ENCODE assay signal across 16 mouse cellular contexts in genomic region chr13:44153784-44154183, GRCm38 (mm10).
DNase-seq lines count a peak whose midpoint lies in the region; ATAC-seq and TF ChIP-seq lines count a peak whose summit lies in the region.
"Had no signal": no experiment of that assay in that cellular context is flagged by ENCODE, and none has a peak within 500 bp of the region (broad histone marks: within the 10 kb centered on the region; RNA-seq: fewer than 3 reads in every experiment).

No protein-coding gene starts in this region.

- no peak for TF ChIP-seq EP300 in heart, adult 2 months (IDR thresholded peaks at IDR 0.05; ENCODE audit: insufficient read depth, low read depth, low read length)
- no peak for TF ChIP-seq EP300 in lung, postnatal 0 days (IDR thresholded peaks at IDR 0.05)

- TF ChIP-seq CTCF in heart, adult 2 months (IDR thresholded peaks at IDR 0.05) = peak; percentile 40
- peak; percentile 45 for TF ChIP-seq CTCF in lung, postnatal 0 days (IDR thresholded peaks at IDR 0.05)
- TF ChIP-seq CTCF in lung, adult 2 months (IDR thresholded peaks at IDR 0.05; ENCODE audit: insufficient read depth, low read length) = no peak

- 93% methylated on average over 5 of the region's 5 CpGs for WGBS in heart, adult 2 months
- WGBS in lung, postnatal 0 days = 93% methylated on average over 5 of the region's 5 CpGs
- 93% methylated on average over 5 of the region's 5 CpGs for WGBS in lung, adult 2 months
- 92% methylated on average over 5 of the region's 5 CpGs for WGBS in neural tube, embryonic 15.5 days

- H3K9ac ChIP-seq in heart, adult 2 months (ENCODE audit: low read depth, low read length) = no peak overlapping the region
- no peak overlapping the region for H3K9ac ChIP-seq in lung, postnatal 0 days (replicated peaks; ENCODE audit: low read depth)
- H3K9ac ChIP-seq in neural tube, embryonic 15.5 days (replicated peaks) = no peak overlapping the region
- H3K9ac ChIP-seq: forebrain, embryonic 13.5 days; heart, embryonic 15.5 days; hindbrain, embryonic 15.5 days; limb, embryonic 15.5 days; stomach, embryonic 15.5 days had no signal

- H3K4me2 ChIP-seq in lung, postnatal 0 days (replicated peaks; ENCODE audit: low read depth, low read length) = no peak overlapping the region
- H3K4me2 ChIP-seq in neural tube, embryonic 15.5 days = no peak overlapping the region
- H3K4me2 ChIP-seq: forebrain, embryonic 13.5 days; heart, embryonic 15.5 days; hindbrain, embryonic 15.5 days; limb, embryonic 15.5 days; stomach, embryonic 15.5 days had no signal

- no peak for ATAC-seq in lung, postnatal 0 days
- no peak for ATAC-seq in neural tube, embryonic 15.5 days (ENCODE audit: low FRiP score)
- ATAC-seq: forebrain, embryonic 13.5 days had no signal

- no peak for DNase-seq in heart, adult 2 months
- DNase-seq in heart, postnatal 36 days = no peak
- DNase-seq in lung, postnatal 0 days (ENCODE audit: low spot score) = no peak
- DNase-seq in lung, adult 2 months = no peak
- peak; percentile 5 for DNase-seq in ES-CJ7 (ENCODE audit: low read depth, low spot score)
- no peak for DNase-seq in T-cell, adult 2 months (ENCODE audit: low spot score)
- no peak for DNase-seq in gastrocnemius, postnatal 14 days
- DNase-seq: adrenal gland, postnatal 25 days; gastrocnemius, postnatal 36 days; kidney, postnatal 36 days had no signal

- H3K27me3 ChIP-seq in heart, adult 2 months (ENCODE audit: control insufficient read depth, insufficient read depth, low read length) = no peaks in the 10 kb centered on the region
- H3K27me3 ChIP-seq in lung, postnatal 0 days (replicated peaks; ENCODE audit: insufficient read depth, low read length) = no peaks in the 10 kb centered on the region
- no peaks in the 10 kb centered on the region for H3K27me3 ChIP-seq in neural tube, embryonic 15.5 days (replicated peaks)
- H3K27me3 ChIP-seq: forebrain, embryonic 13.5 days; heart, embryonic 15.5 days; hindbrain, embryonic 15.5 days; limb, embryonic 15.5 days; stomach, embryonic 15.5 days had no signal

- H3K27ac ChIP-seq in heart, adult 2 months = no peak overlapping the region
- H3K27ac ChIP-seq in lung, postnatal 0 days (ENCODE audit: low read length) = no peak overlapping the region
- H3K27ac ChIP-seq in neural tube, embryonic 15.5 days (replicated peaks) = peak overlapping the region; percentile 51
- H3K27ac ChIP-seq: forebrain, embryonic 13.5 days; heart, embryonic 15.5 days; hindbrain, embryonic 15.5 days; limb, embryonic 15.5 days; stomach, embryonic 15.5 days had no signal

- peaks cover 2% of the 10 kb centered on the region; the same call in 1 of the 2 replicates for H3K4me1 ChIP-seq in heart, adult 2 months (ENCODE audit: control insufficient read depth, insufficient read depth, low read length)
- no peaks in the 10 kb centered on the region for H3K4me1 ChIP-seq in lung, postnatal 0 days (ENCODE audit: insufficient read depth, low read depth, low read length)
- H3K4me1 ChIP-seq in lung, adult 2 months (ENCODE audit: control insufficient read depth, insufficient read depth, low read length) = no peaks in the 10 kb centered on the region
- peaks cover 12% of the 10 kb centered on the region; the same call in 1 of the 2 replicates for H3K4me1 ChIP-seq in neural tube, embryonic 15.5 days
- H3K4me1 ChIP-seq: forebrain, embryonic 13.5 days; hindbrain, embryonic 15.5 days; limb, embryonic 15.5 days had no signal

- intact Hi-C loops in heart, adult 2 months (cut with DNase I) = no loop called here
- intact Hi-C loops in heart, postnatal 36 days (cut with DNase I) = no loop called here
- intact Hi-C loops in gastrocnemius, postnatal 14 days (cut with DNase I; ENCODE audit: low total_unique reads) = no loop called here

- no peaks in the 10 kb centered on the region for H3K36me3 ChIP-seq in heart, adult 2 months (ENCODE audit: control insufficient read depth, insufficient read depth, low read length)
- no peaks in the 10 kb centered on the region for H3K36me3 ChIP-seq in lung, postnatal 0 days (ENCODE audit: insufficient read depth, low read length)
- no peaks in the 10 kb centered on the region for H3K36me3 ChIP-seq in neural tube, embryonic 15.5 days
- H3K36me3 ChIP-seq: heart, embryonic 15.5 days; hindbrain, embryonic 15.5 days; limb, embryonic 15.5 days; stomach, embryonic 15.5 days had no signal

- H3K9me3 ChIP-seq in lung, postnatal 0 days (ENCODE audit: low read length) = no peaks in the 10 kb centered on the region
- H3K9me3 ChIP-seq in neural tube, embryonic 15.5 days (replicated peaks) = no peaks in the 10 kb centered on the region
- H3K9me3 ChIP-seq: heart, embryonic 15.5 days; hindbrain, embryonic 15.5 days; limb, embryonic 15.5 days; stomach, embryonic 15.5 days had no signal

- H3K4me3 ChIP-seq in heart, adult 2 months = no peak overlapping the region
- H3K4me3 ChIP-seq in lung, postnatal 0 days (ENCODE audit: low read depth, low read length) = no peak overlapping the region
- H3K4me3 ChIP-seq in lung, adult 2 months (replicated peaks; ENCODE audit: extremely low read depth, low read depth, low read length) = no peak overlapping the region
- no peak overlapping the region for H3K4me3 ChIP-seq in neural tube, embryonic 15.5 days (replicated peaks)
- H3K4me3 ChIP-seq: forebrain, embryonic 13.5 days; heart, embryonic 15.5 days; hindbrain, embryonic 15.5 days; limb, embryonic 15.5 days; stomach, embryonic 15.5 days had no signal

- TF ChIP-seq POLR2A in heart, adult 2 months (IDR thresholded peaks at IDR 0.05; ENCODE audit: insufficient read depth, low read depth, low read length) = no peak
- no peak for TF ChIP-seq POLR2A in lung, adult 2 months (IDR thresholded peaks at IDR 0.05; ENCODE audit: borderline replicate concordance, extremely low read depth, low read depth, low read length)

- no peaks in the 10 kb centered on the region for H3K79me2 ChIP-seq in heart, adult 2 months (replicated peaks; ENCODE audit: control insufficient read depth, insufficient read depth, low read length)
